In the genomic region with DNA sequence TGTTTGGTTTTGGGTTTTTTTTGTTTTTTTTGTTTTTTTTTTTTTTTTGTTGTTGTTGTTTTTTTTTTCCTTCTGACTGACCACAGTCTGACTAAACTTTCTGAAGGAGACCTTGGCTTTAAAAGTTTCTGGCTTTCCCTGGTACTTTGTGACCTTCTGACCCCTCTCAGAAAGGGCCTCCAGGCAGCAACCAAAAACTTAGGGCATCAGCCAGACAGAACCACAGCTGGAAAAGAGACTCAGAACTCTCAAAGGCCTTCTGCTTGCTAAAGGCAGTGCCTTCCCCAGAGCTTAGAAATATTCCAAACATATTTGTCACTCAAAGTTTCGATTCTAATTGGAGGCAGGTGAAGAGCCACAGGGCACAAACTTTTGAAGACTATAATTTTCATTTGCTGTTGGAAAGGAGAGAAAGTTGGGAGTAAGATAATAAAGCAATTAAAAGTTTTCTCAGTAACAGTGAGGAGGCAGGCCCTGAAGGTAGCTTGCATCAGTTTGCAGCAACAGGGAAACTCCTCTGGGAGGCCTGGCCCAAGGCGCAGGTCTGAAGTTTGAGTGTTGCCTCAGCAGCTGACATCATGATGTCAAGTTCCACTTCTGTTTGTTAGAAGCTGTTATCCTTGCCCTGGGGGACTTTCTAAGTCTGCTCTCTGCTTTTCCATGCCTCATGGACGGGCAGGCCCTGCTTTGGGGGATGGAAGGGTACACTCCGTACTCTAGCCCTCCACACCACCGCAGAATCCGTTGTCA, we compare ENCODE assay signal across 36 mouse cellular contexts. TPM values are rescaled to one million over a fixed set of nuclear protein-coding genes. Genes with fewer than 3 reads are reported as not detected.
DNase-seq lines count a peak whose midpoint lies in the region; ATAC-seq lines count a peak whose summit lies in the region.
"Had no signal": no experiment of that assay in that cellular context is flagged by ENCODE, and none has a peak within 500 bp of the region (broad histone marks: within the 10 kb centered on the region; RNA-seq: fewer than 3 reads in every experiment).

No protein-coding gene starts in this region.

- H3K4me1 ChIP-seq in hindbrain, embryonic 10.5 days (replicated peaks), result no peaks in the 10 kb centered on the region
- H3K4me1 ChIP-seq in hindbrain, embryonic 12.5 days, result no peaks in the 10 kb centered on the region
- H3K4me1 ChIP-seq in embryonic facial prominence, embryonic 10.5 days, result peaks cover 8% of the 10 kb centered on the region
- H3K4me1 ChIP-seq in midbrain, embryonic 10.5 days, result no peaks in the 10 kb centered on the region
- H3K4me1 ChIP-seq: forebrain, embryonic 13.5 days; heart, embryonic 12.5 days; hindbrain, embryonic 15.5 days; kidney, embryonic 15.5 days; limb, embryonic 15.5 days; liver, embryonic 13.5 days; midbrain, embryonic 15.5 days had no signal

- no peak overlapping the region for H3K27ac ChIP-seq in hindbrain, embryonic 10.5 days
- H3K27ac ChIP-seq in hindbrain, embryonic 12.5 days, result no peak overlapping the region
- H3K27ac ChIP-seq in embryonic facial prominence, embryonic 10.5 days (replicated peaks), result peak overlapping the region; percentile 71
- no peak overlapping the region for H3K27ac ChIP-seq in midbrain, embryonic 10.5 days (replicated peaks)
- H3K27ac ChIP-seq: forebrain, embryonic 13.5 days; hindbrain, embryonic 15.5 days; kidney, embryonic 15.5 days; layer of hippocampus, adult 2 months; left cerebral cortex, adult 2 months; limb, embryonic 15.5 days; liver, embryonic 13.5 days; macrophage; midbrain, embryonic 15.5 days had no signal

- no peak overlapping the region for H3K4me2 ChIP-seq in hindbrain, embryonic 12.5 days (replicated peaks)
- H3K4me2 ChIP-seq: forebrain, embryonic 13.5 days; heart, embryonic 12.5 days; hindbrain, embryonic 15.5 days; kidney, embryonic 15.5 days; limb, embryonic 15.5 days; liver, embryonic 13.5 days; midbrain, embryonic 15.5 days had no signal

- H3K27me3 ChIP-seq in hindbrain, embryonic 10.5 days (ENCODE audit: insufficient read depth, poor library complexity, severe bottlenecking), result no peaks in the 10 kb centered on the region
- no peaks in the 10 kb centered on the region for H3K27me3 ChIP-seq in hindbrain, embryonic 12.5 days
- H3K27me3 ChIP-seq in embryonic facial prominence, embryonic 10.5 days (replicated peaks; ENCODE audit: low read depth, poor library complexity, severe bottlenecking), result no peaks in the 10 kb centered on the region
- H3K27me3 ChIP-seq in midbrain, embryonic 10.5 days (ENCODE audit: low read depth, poor library complexity, severe bottlenecking), result no peaks in the 10 kb centered on the region
- H3K27me3 ChIP-seq: forebrain, embryonic 13.5 days; heart, embryonic 12.5 days; hindbrain, embryonic 15.5 days; kidney, embryonic 15.5 days; limb, embryonic 15.5 days; liver, embryonic 13.5 days; midbrain, embryonic 15.5 days had no signal

- peak; percentile 8 for DNase-seq in adrenal gland, postnatal 14 days
- DNase-seq in adrenal gland, adult 2 months, result no peak
- peak; percentile 15 for DNase-seq in hindbrain, embryonic 10.5 days (ENCODE audit: low spot score)
- peak; percentile 41 for DNase-seq in embryonic facial prominence, embryonic 10.5 days (ENCODE audit: low spot score)
- peak; percentile 47 for DNase-seq in skeletal muscle tissue, adult 2 months (ENCODE audit: low read depth, low spot score)
- DNase-seq in natural killer cell, adult 2 months (ENCODE audit: low spot score in 2 of 2), result no peak
- no peak for DNase-seq in midbrain, embryonic 10.5 days (ENCODE audit: low spot score)
- DNase-seq: adrenal gland, postnatal 25 days; cerebellum, adult 11-12 months; cerebellum, postnatal 14 days; heart, postnatal 4 days; kidney, adult 18-20 months; kidney, postnatal 25 days; liver, embryonic 13.5 days; lung, adult 18-20 months; right cerebral cortex, postnatal 4 days; thymus, adult 2 months; thymus, postnatal 36 days had no signal

- no peaks in the 10 kb centered on the region for H3K36me3 ChIP-seq in hindbrain, embryonic 10.5 days
- H3K36me3 ChIP-seq in hindbrain, embryonic 12.5 days, result no peaks in the 10 kb centered on the region
- H3K36me3 ChIP-seq in embryonic facial prominence, embryonic 10.5 days (replicated peaks), result no peaks in the 10 kb centered on the region
- H3K36me3 ChIP-seq in midbrain, embryonic 10.5 days, result no peaks in the 10 kb centered on the region
- H3K36me3 ChIP-seq: G1E; heart, embryonic 12.5 days; hindbrain, embryonic 15.5 days; kidney, embryonic 15.5 days; limb, embryonic 15.5 days; liver, embryonic 13.5 days; midbrain, embryonic 15.5 days had no signal

- H3K4me3 ChIP-seq in hindbrain, embryonic 10.5 days, result no peak overlapping the region
- H3K4me3 ChIP-seq in hindbrain, embryonic 12.5 days, result no peak overlapping the region
- no peak overlapping the region for H3K4me3 ChIP-seq in embryonic facial prominence, embryonic 10.5 days
- no peak overlapping the region for H3K4me3 ChIP-seq in midbrain, embryonic 10.5 days
- H3K4me3 ChIP-seq: forebrain, embryonic 13.5 days; heart, embryonic 12.5 days; hindbrain, embryonic 15.5 days; kidney, embryonic 15.5 days; layer of hippocampus, adult 2 months; left cerebral cortex, adult 2 months; limb, embryonic 15.5 days; liver, embryonic 13.5 days; midbrain, embryonic 15.5 days had no signal

- WGBS in hindbrain, embryonic 10.5 days, result 49% methylated on average over 6 of the region's 6 CpGs
- 55% methylated on average over 6 of the region's 6 CpGs for WGBS in hindbrain, embryonic 12.5 days
- WGBS in embryonic facial prominence, embryonic 10.5 days, result 33% methylated on average over 6 of the region's 6 CpGs
- 63% methylated on average over 6 of the region's 6 CpGs for WGBS in midbrain, embryonic 10.5 days

- H3K9ac ChIP-seq in hindbrain, embryonic 12.5 days, result no peak overlapping the region
- H3K9ac ChIP-seq: forebrain, embryonic 13.5 days; heart, embryonic 12.5 days; hindbrain, embryonic 15.5 days; kidney, embryonic 15.5 days; limb, embryonic 15.5 days; liver, embryonic 13.5 days; midbrain, embryonic 15.5 days had no signal

- H3K9me3 ChIP-seq in hindbrain, embryonic 10.5 days, result no peaks in the 10 kb centered on the region
- H3K9me3 ChIP-seq in hindbrain, embryonic 12.5 days (replicated peaks), result no peaks in the 10 kb centered on the region
- H3K9me3 ChIP-seq in embryonic facial prominence, embryonic 10.5 days, result no peaks in the 10 kb centered on the region
- H3K9me3 ChIP-seq in midbrain, embryonic 10.5 days (replicated peaks), result no peaks in the 10 kb centered on the region
- H3K9me3 ChIP-seq: forebrain, embryonic 13.5 days; G1E; heart, embryonic 12.5 days; hindbrain, embryonic 15.5 days; kidney, embryonic 15.5 days; limb, embryonic 15.5 days; liver, embryonic 13.5 days; midbrain, embryonic 15.5 days had no signal

- ATAC-seq in hindbrain, embryonic 12.5 days (ENCODE audit: low FRiP score), result no peak
- ATAC-seq: forebrain, embryonic 13.5 days; inflammation-experienced regulatory T-cells, adult 6 months; lung, postnatal 0 days; midbrain, embryonic 15.5 days had no signal

RNA-seq across cellular contexts. Expression of a gene that starts 24.2 kb away (rescaled TPM):
- not detected in 2 replicates for total RNA-seq in adrenal gland, postnatal 14 days (2021)
- total RNA-seq in adrenal gland, adult 2 months (2021), result not detected
- not detected in 2 replicates for polyA plus RNA-seq in adrenal gland, adult 2 months (2012; rRNA removed)
- not detected in 2 replicates for polyA plus RNA-seq in hindbrain, embryonic 10.5 days (2016; fragmentation: Nextera tagmentation; extraction: Ambion mirVana)
- not detected in 2 replicates for polyA plus RNA-seq in hindbrain, embryonic 12.5 days (2016; fragmentation: Nextera tagmentation; extraction: Ambion mirVana)
- not detected in 2 replicates for polyA plus RNA-seq in embryonic facial prominence, embryonic 10.5 days (2016; fragmentation: Nextera tagmentation; extraction: Ambion mirVana)
- not detected in 2 replicates for polyA plus RNA-seq in midbrain, embryonic 10.5 days (2016; fragmentation: Nextera tagmentation; extraction: Ambion mirVana)
- total RNA-seq: adrenal gland, postnatal 25 days; heart, adult 18-20 months; heart, postnatal 4 days; layer of hippocampus, adult 2 months; layer of hippocampus, postnatal 14 days; left cerebral cortex, postnatal 36 days had no signal
- polyA plus RNA-seq: forebrain, embryonic 13.5 days; G1E; heart, embryonic 12.5 days; heart, postnatal 0 days; hindbrain, embryonic 15.5 days; inflammation-experienced regulatory T-cells, adult 6 months; kidney, embryonic 15.5 days; limb, embryonic 15.5 days; liver, embryonic 13.5 days; lung, postnatal 0 days; macrophage; midbrain, embryonic 15.5 days; neural tube, embryonic 11.5 days; thymus, adult 2 months had no signal

RNA-seq across cellular contexts. Expression of a gene that starts 48.6 kb away (rescaled TPM):
- 13.1 and 18.3 TPM in 2 replicates for total RNA-seq in adrenal gland, postnatal 14 days (2021)
- 10 to 100 TPM in 1 of 2 experiments, 1 to 10 TPM in 1; 4.2 to 12.4 TPM for total RNA-seq in adrenal gland, adult 2 months (2021)
- 0.50 and 0.51 TPM in 2 replicates for polyA plus RNA-seq in adrenal gland, adult 2 months (2012; rRNA removed)
- polyA plus RNA-seq in hindbrain, embryonic 10.5 days (2016; fragmentation: Nextera tagmentation; extraction: Ambion mirVana), result not detected in 2 replicates
- polyA plus RNA-seq in hindbrain, embryonic 12.5 days (2016; fragmentation: Nextera tagmentation; extraction: Ambion mirVana), result 0.04 and 0.07 TPM in 2 replicates
- polyA plus RNA-seq in embryonic facial prominence, embryonic 10.5 days (2016; fragmentation: Nextera tagmentation; extraction: Ambion mirVana), result not detected in 2 replicates
- not detected in 2 replicates for polyA plus RNA-seq in midbrain, embryonic 10.5 days (2016; fragmentation: Nextera tagmentation; extraction: Ambion mirVana)
- polyA plus RNA-seq: G1E; heart, embryonic 12.5 days; inflammation-experienced regulatory T-cells, adult 6 months; neural tube, embryonic 11.5 days had no signal

Comparison
In these comparisons a context has a peak if more than half of its experiments do, and no peak if none do; other contexts are left out.
1. DNase-seq: peak in adrenal gland, postnatal 14 days (single experiment), hindbrain, embryonic 10.5 days (single experiment), embryonic facial prominence, embryonic 10.5 days (single experiment) and skeletal muscle tissue, adult 2 months (single experiment); none in adrenal gland, adult 2 months (single experiment), natural killer cell, adult 2 months (0 of 2) and midbrain, embryonic 10.5 days (single experiment).